Comparison of ENCODE assay signal across 13 mouse cellular contexts in genomic region chr13:98596746-98597145, GRCm38 (mm10). TPM values are rescaled to one million over a fixed set of nuclear protein-coding genes. Genes with fewer than 3 reads are reported as not detected.
DNase-seq lines count a peak whose midpoint lies in the region; ATAC-seq and TF ChIP-seq lines count a peak whose summit lies in the region.
"Had no signal": no experiment of that assay in that cellular context is flagged by ENCODE, and none has a peak within 500 bp of the region (broad histone marks: within the 10 kb centered on the region; RNA-seq: fewer than 3 reads in every experiment).

No protein-coding gene starts in this region.

- CTCF ChIA-PET in Patski (lab: Charles Lee): interaction anchor here (1.4 kb wide), 1 partner anchor 11 kb away, joined by 3 read pairs; no protein-coding TSS in a partner anchor

- H3K36me3 ChIP-seq in midbrain, embryonic 11.5 days (ENCODE audit: control insufficient read depth, insufficient read depth, low read length): no peaks in the 10 kb centered on the region
- H3K36me3 ChIP-seq: neural tube, embryonic 12.5 days had no signal

- POLR2A ChIA-PET in Patski (lab: Charles Lee): interaction anchor here (1.0 to 1.4 kb wide), 2 partner anchors 10 to 84 kb away, joined by 3 to 4 read pairs; no protein-coding TSS in a partner anchor

- no peak overlapping the region for H3K4me3 ChIP-seq in layer of hippocampus, adult 2 months
- no peak overlapping the region for H3K4me3 ChIP-seq in midbrain, embryonic 11.5 days (ENCODE audit: low read depth, low read length)
- H3K4me3 ChIP-seq: erythroblast, embryonic 14.5 days; neural tube, embryonic 12.5 days had no signal

- no peak for ATAC-seq in Patski
- no peak for ATAC-seq in midbrain, embryonic 11.5 days (ENCODE audit: low FRiP score)

- H3K9me3 ChIP-seq in midbrain, embryonic 11.5 days (ENCODE audit: control insufficient read depth, low read length): no peaks in the 10 kb centered on the region
- H3K9me3 ChIP-seq: neural tube, embryonic 12.5 days had no signal

- H3K4me2 ChIP-seq in midbrain, embryonic 11.5 days: no peak overlapping the region
- H3K4me2 ChIP-seq: neural tube, embryonic 12.5 days had no signal

- H3K9ac ChIP-seq in midbrain, embryonic 11.5 days (ENCODE audit: low read length): no peak overlapping the region
- H3K9ac ChIP-seq: neural tube, embryonic 12.5 days had no signal

- H3K27ac ChIP-seq in layer of hippocampus, adult 2 months: peak overlapping the region; percentile 63; the same call in 1 of the 2 replicates
- no peak overlapping the region for H3K27ac ChIP-seq in midbrain, embryonic 11.5 days (ENCODE audit: low read depth, low read length)
- H3K27ac ChIP-seq: neural tube, embryonic 12.5 days had no signal

- in situ Hi-C loops in Patski (cut with MboI; ENCODE audit: low pct_unique_long_range_greater_than_20kb): no loop called here

- H3K27me3 ChIP-seq in Patski: no peaks in the 10 kb centered on the region
- H3K27me3 ChIP-seq in midbrain, embryonic 11.5 days (ENCODE audit: control insufficient read depth, insufficient read depth, low read length): peaks cover 3% of the 10 kb centered on the region; the same call in 1 of the 2 replicates
- H3K27me3 ChIP-seq: neural tube, embryonic 12.5 days had no signal

- DNase-seq in embryo, embryonic 10.5 days (ENCODE audit: low spot score): peak; percentile 60
- no peak for DNase-seq in embryo, embryonic 11 days
- no peak for DNase-seq in layer of hippocampus, adult 2 months (ENCODE audit: low spot score in 2 of 2)
- DNase-seq in layer of hippocampus, postnatal 14 days (ENCODE audit: low spot score in 2 of 2): no peak
- no peak for DNase-seq in Patski (ENCODE audit: low read depth, low spot score)
- peak; percentile 37 to 56 for DNase-seq in kidney, postnatal 4 days
- DNase-seq in adrenal gland, postnatal 25 days: no peak
- no peak for DNase-seq in midbrain, embryonic 11.5 days (ENCODE audit: low spot score, missing footprints)

- 92% methylated on average over 4 of the region's 4 CpGs for WGBS in midbrain, embryonic 11.5 days

- no peaks in the 10 kb centered on the region for H3K4me1 ChIP-seq in midbrain, embryonic 11.5 days (ENCODE audit: control insufficient read depth, insufficient read depth, low read length)
- H3K4me1 ChIP-seq: neural tube, embryonic 12.5 days had no signal

- TF ChIP-seq CTCF in layer of hippocampus, adult 2 months (conservative IDR thresholded peaks at IDR 0.05): peak; percentile 74
- TF ChIP-seq CTCF in Patski (IDR thresholded peaks at IDR 0.05): peak; percentile 37

RNA-seq across cellular contexts. Expression of gene Tmem174, which starts 40.5 kb away (rescaled TPM):
- total RNA-seq in layer of hippocampus, adult 2 months (2021): under 1 TPM in 1 of 2 experiments, not detected in 1; 0.15 TPM
- total RNA-seq in layer of hippocampus, postnatal 14 days (2021): not detected
- not detected for polyA plus RNA-seq in Patski (2021)
- total RNA-seq in adrenal gland, postnatal 25 days (2021): not detected in 2 replicates
- not detected in 2 replicates for polyA plus RNA-seq in midbrain, embryonic 11.5 days (2014; fragmentation: Nextera tagmentation; extraction: Ambion mirVana)
- total RNA-seq: hematopoietic stem cell, adult 5-6 weeks had no signal
- polyA plus RNA-seq: erythroblast, embryonic 14.5 days; limb, embryonic 14.5 days; neural tube, embryonic 12.5 days; testis, adult 2 months had no signal

Comparison
In these comparisons a context has a peak if more than half of its experiments do, and no peak if none do; other contexts are left out.
1. DNase-seq: peak in embryo, embryonic 10.5 days (single experiment) and kidney, postnatal 4 days (2 of 2); none in embryo, embryonic 11 days (single experiment), layer of hippocampus, adult 2 months (0 of 2), layer of hippocampus, postnatal 14 days (0 of 2), Patski (single experiment), adrenal gland, postnatal 25 days (single experiment) and midbrain, embryonic 11.5 days (single experiment).